Mouse (Mus musculus): ENCODE results near the gene Ninj2. TPM values are rescaled to one million over a fixed set of nuclear protein-coding genes. Genes with fewer than 3 reads are reported as not detected.

The Ninj2 gene
- total RNA-seq, 2 experiments from 2014 or later: not detected

GRCm38 (mm10) chr6:120179044-120179755, 86.0 kb downstream of the Ninj2 start:
- no peak for DNase-seq

GRCm38 (mm10) chr6:120179756-120180206, 86.6 kb downstream of the Ninj2 start:
- DNase-seq: no peak

- no peak for DNase-seq
Observed at GRCm38 (mm10) chr6:120180492-120180891, 87.3 kb downstream of the Ninj2 start.

DNA sequence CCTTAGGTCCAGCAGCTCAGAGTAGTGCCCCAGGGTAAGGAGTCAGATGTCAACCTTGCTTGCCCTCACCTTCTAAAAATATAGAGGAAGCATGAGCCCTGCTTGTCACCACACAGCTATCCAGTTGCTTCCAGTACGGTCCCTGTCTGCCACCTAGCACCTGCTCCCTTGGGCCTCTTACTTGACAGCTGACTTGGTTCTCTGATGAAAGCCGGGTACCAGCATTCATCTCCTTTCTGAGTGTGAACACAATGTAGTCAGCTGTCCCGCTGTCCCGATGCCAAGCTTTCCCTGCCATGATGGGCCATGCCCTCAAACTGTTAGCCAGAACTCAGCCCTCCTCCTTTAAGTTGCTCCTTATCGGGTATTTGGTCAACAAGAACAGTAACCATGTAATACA, 89.0 kb downstream of the Ninj2 start:
- peak; percentile 69 for DNase-seq

DNA sequence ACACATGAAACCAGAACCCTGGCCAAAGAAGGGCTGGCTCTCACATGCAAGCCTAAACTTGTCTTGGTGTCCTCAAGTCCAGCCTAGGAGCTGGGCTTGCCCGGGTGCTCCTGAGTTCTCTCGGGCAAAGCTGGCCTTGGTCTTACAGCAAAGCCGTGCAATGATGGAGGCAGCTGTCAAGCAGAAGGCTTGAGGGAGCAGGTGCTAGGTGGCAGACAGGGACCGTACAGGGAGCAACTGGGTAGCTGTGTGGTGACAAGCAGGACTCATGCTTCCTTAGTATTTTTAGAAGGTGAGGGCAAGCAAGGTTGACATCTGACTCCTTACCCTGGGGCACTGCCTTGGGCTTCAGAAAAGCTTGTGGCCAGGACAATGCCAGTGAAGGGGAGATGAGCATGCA, 90.6 kb downstream of the Ninj2 start:
- DNase-seq: no peak

DNA sequence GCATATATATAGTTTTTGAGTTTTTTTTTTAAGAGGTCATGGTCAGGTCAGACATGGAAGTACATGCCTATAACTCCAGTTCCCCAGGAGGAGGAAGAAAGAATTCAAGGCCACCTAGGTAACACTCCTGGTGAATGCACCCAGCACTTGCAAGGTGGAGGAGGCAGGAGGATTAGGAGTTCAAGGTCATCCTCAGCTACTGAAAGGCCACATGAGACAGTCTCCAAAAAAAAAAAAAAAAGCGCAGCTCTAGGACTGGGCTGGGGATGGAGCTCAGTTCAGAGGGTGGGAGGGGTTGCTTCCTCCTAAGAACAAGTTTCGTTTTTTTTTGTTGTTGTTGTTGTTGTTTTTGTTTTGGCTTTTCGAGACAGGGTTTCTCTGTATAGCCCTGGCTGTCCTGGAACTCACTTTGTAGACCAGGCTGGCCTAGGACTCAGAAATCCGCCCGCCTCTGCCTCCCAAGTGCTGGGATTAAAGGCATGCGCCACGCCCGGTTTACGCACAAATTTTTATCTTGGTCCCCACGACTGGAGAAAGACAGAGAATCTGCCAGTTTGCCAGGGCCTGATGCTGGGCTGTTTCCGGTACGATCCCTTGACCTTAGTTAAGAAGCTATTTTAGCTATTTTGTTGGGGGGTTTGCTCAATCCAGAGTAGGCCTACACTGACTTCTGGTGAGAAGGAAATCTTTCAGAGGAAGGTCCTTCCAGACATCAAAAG, 92.0 kb downstream of the Ninj2 start:
- DNase-seq: no peak

- DNase-seq: no peak
Observed at GRCm38 (mm10) chr6:120185756-120186155, 92.6 kb downstream of the Ninj2 start.

DNA sequence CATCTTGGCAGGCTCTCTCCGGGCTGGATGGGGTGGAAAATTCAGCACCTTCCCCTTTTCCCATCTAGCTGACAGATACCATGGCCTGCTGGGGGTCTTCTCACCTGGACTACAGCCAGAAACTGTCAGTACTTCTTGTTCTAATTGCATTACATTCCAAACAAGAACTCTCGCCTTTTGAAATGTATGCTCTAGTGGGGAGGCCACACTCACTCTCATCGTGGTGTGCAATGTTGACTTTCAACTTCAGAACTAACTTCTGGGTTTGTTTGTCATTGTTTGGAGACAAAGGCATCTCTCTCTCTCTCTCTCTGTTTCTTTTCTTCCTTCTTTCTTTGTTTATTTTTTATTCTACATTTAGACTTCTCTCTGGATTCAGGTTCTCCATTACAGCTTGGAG, 93.4 kb downstream of the Ninj2 start:
- no peak for DNase-seq

GRCm38 (mm10) chr6:120187587-120188176, 94.5 kb downstream of the Ninj2 start:
- DNase-seq: no peak

GRCm38 (mm10) chr6:120188376-120189235, 95.5 kb downstream of the Ninj2 start:
- peak; percentile 47 for DNase-seq

DNA sequence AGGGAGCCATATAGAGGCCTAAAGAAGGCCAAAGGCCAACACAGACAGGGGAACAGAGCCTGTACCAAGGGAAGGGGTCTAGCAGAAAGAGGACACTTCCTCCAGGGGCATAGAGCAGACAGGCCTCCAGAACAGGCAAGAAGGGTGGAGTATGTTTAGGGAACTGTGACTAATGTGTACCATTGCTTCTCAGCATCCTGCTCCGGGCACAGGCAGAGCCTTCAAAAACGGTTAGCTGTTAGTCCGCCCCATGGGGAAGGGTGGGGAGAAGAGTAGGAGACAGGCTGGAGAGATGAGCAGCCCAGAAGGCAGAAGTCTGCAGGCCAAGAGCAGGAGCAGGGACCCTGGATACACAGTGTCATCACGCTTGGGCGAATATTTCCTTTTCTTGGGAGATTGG, 96.1 kb downstream of the Ninj2 start:
- DNase-seq: no peak

DNA sequence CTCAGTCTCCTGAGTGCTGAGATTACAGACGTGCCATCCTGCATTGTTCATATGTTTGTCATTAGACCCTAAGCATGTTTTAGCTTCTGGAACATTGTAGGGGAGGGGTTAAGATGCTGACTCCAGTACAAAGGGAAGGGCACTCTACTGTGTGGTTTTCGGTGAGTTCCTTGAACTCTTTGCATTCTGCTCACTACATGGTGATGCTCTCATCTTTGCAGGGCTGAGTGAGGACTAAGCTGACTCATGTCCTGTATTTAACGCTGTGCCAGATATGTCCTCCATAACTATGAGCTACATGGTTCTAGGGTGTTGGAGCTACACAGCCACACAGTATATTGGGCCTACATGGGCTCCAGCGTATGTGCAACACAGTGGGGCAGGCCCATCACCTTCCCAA, 97.2 kb downstream of the Ninj2 start:
- no peak for DNase-seq

- DNase-seq: no peak
Observed at GRCm38 (mm10) chr6:120190912-120191311, 97.8 kb downstream of the Ninj2 start.

GRCm38 (mm10) chr6:120191396-120192170, 98.4 kb downstream of the Ninj2 start:
- DNase-seq: no peak

GRCm38 (mm10) chr6:120192211-120192870, 99.2 kb downstream of the Ninj2 start:
- DNase-seq: peak; percentile 84

GRCm38 (mm10) chr6:120193174-120193573, 100.0 kb downstream of the Ninj2 start:
- DNase-seq: peak; percentile 91

- no peak for DNase-seq
Observed at GRCm38 (mm10) chr6:120193793-120194192, 100.6 kb downstream of the Ninj2 start.

DNA sequence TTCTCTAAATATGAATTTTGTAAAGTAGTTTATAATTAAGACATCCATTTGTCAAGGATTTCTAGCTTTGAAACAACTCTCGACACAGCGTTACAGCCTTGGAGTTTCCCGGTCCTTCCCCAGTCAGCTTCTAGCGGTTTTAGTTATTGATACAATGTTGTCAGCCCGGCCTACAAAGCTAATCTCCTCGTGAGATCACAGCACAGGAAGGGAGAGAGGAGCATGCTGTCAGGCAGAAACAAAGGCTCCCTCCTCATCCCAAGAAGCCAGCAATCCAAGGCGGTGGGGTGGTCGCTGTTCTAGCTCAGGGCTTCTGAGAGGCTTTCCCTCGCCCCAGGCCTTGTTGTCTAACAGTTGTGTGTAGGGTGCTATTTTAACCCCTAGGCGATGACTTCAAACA, 101.2 kb downstream of the Ninj2 start:
- DNase-seq: no peak

DNA sequence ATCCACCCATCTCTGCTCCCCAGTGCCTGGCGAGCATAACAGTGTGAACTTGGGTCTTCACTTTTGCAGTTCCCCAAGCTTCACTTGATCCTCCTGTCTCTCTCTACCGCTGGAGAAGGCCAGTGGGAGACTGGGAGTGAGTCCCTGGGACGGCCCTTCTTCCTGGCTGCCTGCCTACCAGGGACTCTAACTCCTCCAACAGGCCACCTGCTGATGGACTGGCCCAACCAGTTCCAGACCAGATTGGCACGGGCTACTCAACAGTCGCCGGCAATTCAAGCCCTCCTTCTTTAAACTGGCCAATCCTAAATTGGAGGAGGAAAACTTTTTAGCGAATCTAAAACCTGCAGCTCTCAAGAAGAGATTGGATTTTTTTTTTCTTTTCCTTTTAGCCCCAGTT, 101.8 kb downstream of the Ninj2 start:
- DNase-seq: peak; percentile 45

DNA sequence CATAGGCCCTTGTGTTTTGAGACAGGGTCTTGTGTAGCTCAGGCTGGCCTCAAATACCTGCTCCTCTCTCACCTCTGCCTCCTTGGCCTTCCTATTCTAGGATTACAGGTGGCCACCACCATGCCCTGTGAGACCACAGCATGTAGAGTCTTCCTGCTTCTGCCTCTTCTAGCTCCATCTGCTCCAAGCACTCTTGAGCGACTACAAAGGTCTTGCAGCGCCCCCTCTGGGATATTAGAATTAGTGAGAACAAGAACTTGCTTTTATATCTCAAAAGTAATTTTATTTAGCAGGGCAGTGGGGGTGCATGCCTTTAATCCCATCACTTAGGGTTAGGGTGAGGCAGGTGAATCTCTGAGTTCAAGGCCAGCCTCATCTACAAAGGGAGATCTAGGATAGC, 103.7 kb downstream of the Ninj2 start:
- peak; percentile 64 for DNase-seq

GRCm38 (mm10) chr6:120197964-120198363, 104.8 kb downstream of the Ninj2 start:
- peak; percentile 86 for DNase-seq
